Mouse (Mus musculus) MEL (cell line): ENCODE measurements at regions not wholly inside any gene's neighbourhood (a gene's known extent, or its start where the extent isn't known, plus 50 kb on each side); places are given as distances from the start of the nearest gene placed in this dataset.

Experiments used
- DNase-seq: peaks from one replicate; pipeline ENCODE4 v3.0.0; 2011; ENCODE audit warnings: low read depth, low spot score
- H3K27ac ChIP-seq: 2 replicates; pipeline ENCODE4 v1.5.1; 2012; ENCODE audit warnings: low read depth, mild to moderate bottlenecking, control low read depth, low read length, moderate library complexity; ENCODE audit not compliant: control insufficient read depth
- H3K27me3 ChIP-seq, 2 experiments: fragments of 150-350 bp in 1 of 2; sonication (generic) in 1 of 2; 2 replicates each; pipeline ENCODE4 v1.6.1; 2012; ENCODE audit warnings: low read length in 2 of 2, mild to moderate bottlenecking in 2 of 2, improper control_type of control experiment in 1 of 2, moderate library complexity in 1 of 2; ENCODE audit not compliant: insufficient read depth in 2 of 2, control insufficient read depth in 1 of 2
- H3K36me3 ChIP-seq, 2 experiments: 2 replicates each; pipeline ENCODE4 v1.6.1; 2012 to 2014; ENCODE audit warnings: low read length in 2 of 2, improper control_type of control experiment in 1 of 2, inconsistent platforms in 1 of 2, mild to moderate bottlenecking in 1 of 2; ENCODE audit not compliant: insufficient read depth in 2 of 2, control insufficient read depth in 1 of 2
- H3K4me1 ChIP-seq, 2 experiments: fragments of 150-350 bp in 1 of 2; sonication (generic) in 1 of 2; 2 replicates each; pipeline ENCODE4 v1.6.1; 2012; ENCODE audit warnings: low read length in 2 of 2, improper control_type of control experiment in 1 of 2, mild to moderate bottlenecking in 1 of 2; ENCODE audit not compliant: insufficient read depth in 2 of 2, control insufficient read depth in 1 of 2
- H3K4me3 ChIP-seq, 2 experiments: fragments of 150-350 bp in 1 of 2; sonication (generic) in 1 of 2; 2 replicates each; pipeline ENCODE4 v1.5.1; 2012; ENCODE audit warnings: low read depth in 2 of 2, low read length in 2 of 2, mild to moderate bottlenecking in 2 of 2, moderate library complexity in 2 of 2, control low read depth in 1 of 2, improper control_type of control experiment in 1 of 2; ENCODE audit not compliant: control insufficient read depth in 1 of 2, insufficient read depth in 1 of 2
- H3K79me2 ChIP-seq: 2 replicates; pipeline ENCODE4 v1.6.1; 2012; ENCODE audit warnings: mild to moderate bottlenecking, low read length, moderate library complexity; ENCODE audit not compliant: control insufficient read depth, poor library complexity, insufficient read depth
- H3K9ac ChIP-seq: 2 replicates; pipeline ENCODE4 v1.6.1; 2012; ENCODE audit warnings: low read depth, mild to moderate bottlenecking, control low read depth, low read length, moderate library complexity; ENCODE audit not compliant: control insufficient read depth, poor library complexity, severe bottlenecking
- H3K9me3 ChIP-seq: fragments of 150-350 bp; sonication (generic); replicated peaks from 2 replicates; pipeline ENCODE4 v1.6.1; 2012; ENCODE audit warnings: mild to moderate bottlenecking, low read length, improper control_type of control experiment, moderate library complexity; ENCODE audit not compliant: insufficient read depth
- CTCF ChIP-seq, 3 experiments: IDR thresholded peaks in 2 of 3; conservative IDR thresholded peaks in 1 of 3; 2 replicates each; pipeline ENCODE4 v1.5.1; 2011 to 2012; ENCODE audit warnings: low read length in 3 of 3, low read depth in 2 of 3, mild to moderate bottlenecking in 2 of 3, improper control_type of control experiment in 1 of 3, inconsistent platforms in 1 of 3, mixed read lengths in 1 of 3, moderate library complexity in 1 of 3; ENCODE audit not compliant: control insufficient read depth in 1 of 3, insufficient read depth in 1 of 3, poor library complexity in 1 of 3, severe bottlenecking in 1 of 3
- ELF1 ChIP-seq: IDR thresholded peaks from 2 replicates; pipeline ENCODE4 v1.6.1; 2014; ENCODE audit warnings: low read depth, mild to moderate bottlenecking, inconsistent platforms, low read length, improper control_type of control experiment, moderate library complexity
- EP300 ChIP-seq, 2 experiments: IDR thresholded peaks; 2 replicates each; pipeline ENCODE4 v1.6.1; 2011; ENCODE audit warnings: improper control_type of control experiment in 2 of 2, low read length in 2 of 2, low read depth in 1 of 2, mild to moderate bottlenecking in 1 of 2
- ETS1 ChIP-seq: IDR thresholded peaks from 2 replicates; pipeline ENCODE4 v1.6.1; 2012; ENCODE audit warnings: low read depth, mild to moderate bottlenecking, inconsistent platforms, low read length, improper control_type of control experiment, moderate library complexity
- GABPA ChIP-seq: IDR thresholded peaks from 2 replicates; pipeline ENCODE4 v1.6.1; 2012; ENCODE audit warnings: low read depth, mild to moderate bottlenecking, inconsistent platforms, low read length, improper control_type of control experiment, moderate library complexity
- GATA1 ChIP-seq: IDR thresholded peaks from 2 replicates; pipeline ENCODE4 v1.6.1; 2011; ENCODE audit warnings: low read depth, low read length, improper control_type of control experiment
- HCFC1 ChIP-seq: IDR thresholded peaks from 2 replicates; pipeline ENCODE4 v1.6.1; 2012; ENCODE audit warnings: low read depth, mild to moderate bottlenecking, inconsistent platforms, low read length, improper control_type of control experiment, moderate library complexity
- POLR2AphosphoS5 ChIP-seq: IDR thresholded peaks from 2 replicates; pipeline ENCODE4 v1.6.1; 2012; ENCODE audit warnings: low read depth, borderline replicate concordance, mild to moderate bottlenecking, inconsistent platforms, low read length, moderate library complexity, mixed read lengths
- RAD21 ChIP-seq: IDR thresholded peaks from 2 replicates; pipeline ENCODE4 v1.6.1; 2011; ENCODE audit warnings: mild to moderate bottlenecking, low read depth, low read length, improper control_type of control experiment
- TBP ChIP-seq: IDR thresholded peaks from 2 replicates; pipeline ENCODE4 v1.8.0; 2011; ENCODE audit warnings: low read depth, low read length, improper control_type of control experiment
- USF1 ChIP-seq: IDR thresholded peaks from 2 replicates; pipeline ENCODE4 v1.6.1; 2014; ENCODE audit warnings: low read depth, mild to moderate bottlenecking, inconsistent platforms, low read length, improper control_type of control experiment, moderate library complexity
- ZKSCAN1 ChIP-seq: IDR thresholded peaks from 2 replicates; pipeline ENCODE4 v1.6.1; 2012; ENCODE audit warnings: low read depth, mild to moderate bottlenecking, inconsistent platforms, low read length, improper control_type of control experiment, moderate library complexity
- ZMIZ1 ChIP-seq: IDR thresholded peaks from 2 replicates; pipeline ENCODE4 v1.6.1; 2012; ENCODE audit warnings: low read depth, mild to moderate bottlenecking, inconsistent platforms, low read length, improper control_type of control experiment, moderate library complexity
- ZNF384 ChIP-seq: IDR thresholded peaks from 2 replicates; pipeline ENCODE4 v1.6.1; 2012; ENCODE audit warnings: low read depth, mild to moderate bottlenecking, inconsistent platforms, low read length, improper control_type of control experiment

DNA sequence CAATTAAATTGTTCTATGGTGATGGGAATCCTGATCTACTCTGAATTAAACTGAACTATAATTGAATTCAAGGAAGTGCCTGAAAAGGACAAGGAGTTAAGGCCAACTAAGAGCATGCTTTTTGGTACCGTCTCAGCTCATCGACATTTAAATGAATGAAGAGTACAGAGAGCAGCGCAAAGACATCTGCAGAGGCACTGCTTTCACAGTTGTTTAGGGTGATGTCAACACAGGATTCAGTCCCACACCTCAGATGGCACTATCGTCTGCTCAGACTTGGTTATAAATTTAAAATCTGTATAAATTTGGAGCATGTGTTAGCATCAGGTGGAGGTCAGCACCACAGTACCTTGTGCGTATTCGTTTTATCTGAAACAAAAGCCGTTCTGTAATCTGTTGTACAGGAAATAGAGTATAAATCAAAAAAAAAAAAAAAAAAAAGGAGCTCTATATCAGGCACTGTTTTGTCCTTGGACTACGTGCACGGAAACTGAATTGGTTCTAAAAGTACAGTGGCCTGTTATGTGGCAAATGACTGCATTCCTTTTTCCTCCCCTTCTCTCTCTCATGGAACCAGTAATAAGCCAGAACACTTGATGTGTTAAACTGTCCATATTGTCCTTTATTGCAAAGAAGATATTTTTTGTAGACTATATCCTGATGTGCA, 187.8 kb downstream of the Wdr20rt start:
- Histone ChIP-seq H3K4me3 (no peak overlapping the region), H3K79me2 (no peaks in the 10 kb centered on the region), H3K4me1 (no peaks in the 10 kb centered on the region), H3K36me3 (peaks cover 0 to 2% of the 10 kb centered on the region in 2 experiments; a peak in 1 of 4 replicates), H3K27me3 (no peaks in the 10 kb centered on the region), H3K27ac (no peak overlapping the region), H3K9me3 (no peaks in the 10 kb centered on the region), H3K9ac (no peak overlapping the region)
- TF ChIP-seq TBP (no peak), ZNF384 (peak; percentile 39; the same call in 1 of the 2 replicates)
- DNase-seq, result no peak

DNA sequence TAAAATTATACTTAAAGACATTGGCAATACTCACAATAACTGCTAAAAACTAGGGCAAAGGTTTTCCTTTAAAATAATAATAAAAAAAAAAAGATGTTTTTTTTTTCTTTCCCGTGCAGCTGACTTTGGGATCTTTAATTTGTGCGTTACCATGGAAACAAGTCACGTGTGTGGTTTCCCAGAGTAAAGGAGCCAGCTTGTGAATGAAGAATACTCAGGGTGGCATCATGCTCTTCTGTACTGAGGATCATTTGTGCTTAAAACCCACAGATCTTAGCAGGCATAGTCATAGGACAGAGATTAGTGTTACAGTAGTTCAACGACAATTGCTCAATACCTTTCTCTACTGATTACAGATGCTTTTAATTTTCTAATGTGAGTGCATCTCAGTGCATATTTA, 189.1 kb downstream of the Wdr20rt start:
- no peak overlapping the region for H3K4me3 ChIP-seq
- no peaks in the 10 kb centered on the region for H3K79me2 ChIP-seq
- TF ChIP-seq ZMIZ1, result no peak
- TF ChIP-seq USF1, result no peak
- TF ChIP-seq GATA1, result no peak
- no peak for TF ChIP-seq GABPA
- TF ChIP-seq ETS1, result no peak
- TF ChIP-seq CTCF (IDR thresholded peaks at IDR 0.05 in 2 of 3, conservative IDR thresholded peaks at IDR 0.05 in 1 of 3; ENCODE audit: control insufficient read depth in 1 of 3, insufficient read depth in 1 of 3, low read depth in 2 of 3, low read length in 3 of 3, poor library complexity in 1 of 3, severe bottlenecking in 1 of 3), result no peak
- no peak for TF ChIP-seq POLR2AphosphoS5
- TF ChIP-seq HCFC1, result no peak
- no peak for TF ChIP-seq ZKSCAN1
- no peak for TF ChIP-seq RAD21
- TF ChIP-seq, all 39 proteins: peak for 0
- H3K36me3 ChIP-seq, result peaks cover 0 to 2% of the 10 kb centered on the region in 2 experiments; a peak in 1 of 4 replicates
- no peaks in the 10 kb centered on the region for H3K27me3 ChIP-seq
- H3K9me3 ChIP-seq, result no peaks in the 10 kb centered on the region
- no peak for DNase-seq
- no peak overlapping the region for H3K9ac ChIP-seq
- no peaks in the 10 kb centered on the region for H3K4me1 ChIP-seq
- no peak overlapping the region for H3K27ac ChIP-seq

DNA sequence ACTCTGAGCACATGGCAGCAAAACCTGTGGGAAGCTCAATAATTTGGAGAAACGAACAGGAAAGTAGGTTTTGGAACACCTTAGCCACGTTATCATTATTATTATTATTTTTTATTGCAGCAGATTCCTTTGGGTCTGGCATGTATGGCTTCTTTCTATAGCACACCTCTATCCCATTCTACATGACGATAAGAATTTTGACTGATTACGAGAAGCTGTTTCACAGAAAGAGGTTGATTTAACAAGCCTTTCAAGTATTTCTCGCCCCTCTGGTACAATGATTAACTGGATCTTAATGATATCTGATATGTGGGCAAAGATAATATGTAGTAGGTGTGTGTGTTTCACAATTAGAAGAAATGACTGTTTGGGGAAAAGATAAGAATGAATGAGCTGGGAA, 191.6 kb downstream of the Wdr20rt start:
- Histone ChIP-seq H3K36me3 (peaks cover 0 to 2% of the 10 kb centered on the region in 2 experiments; a peak in 1 of 4 replicates), H3K4me1 (no peaks in the 10 kb centered on the region), H3K9ac (no peak overlapping the region), H3K79me2 (no peaks in the 10 kb centered on the region), H3K9me3 (no peaks in the 10 kb centered on the region), H3K27ac (no peak overlapping the region), H3K27me3 (no peaks in the 10 kb centered on the region), H3K4me3 (no peak overlapping the region)
- DNase-seq, result no peak
- peak in 1 of 2 experiments; percentile 14; a peak in 1 of 4 replicates for TF ChIP-seq EP300 (IDR thresholded peaks at IDR 0.05; ENCODE audit: low read depth in 1 of 2, low read length in 2 of 2)
- TF ChIP-seq ELF1, result no peak
